Mouse (Mus musculus): ENCODE results near the gene Trim38. TPM values are rescaled to one million over a fixed set of nuclear protein-coding genes. Genes with fewer than 3 reads are reported as not detected.
"Not testable (repeated sequence)": the region's sequence is repeated elsewhere in the genome, so short reads cannot be mapped to it uniquely, and the experiment has no call there.

The Trim38 gene
- polyA plus RNA-seq, 1 experiment from 2014 or later, result 0.12 TPM

DNA sequence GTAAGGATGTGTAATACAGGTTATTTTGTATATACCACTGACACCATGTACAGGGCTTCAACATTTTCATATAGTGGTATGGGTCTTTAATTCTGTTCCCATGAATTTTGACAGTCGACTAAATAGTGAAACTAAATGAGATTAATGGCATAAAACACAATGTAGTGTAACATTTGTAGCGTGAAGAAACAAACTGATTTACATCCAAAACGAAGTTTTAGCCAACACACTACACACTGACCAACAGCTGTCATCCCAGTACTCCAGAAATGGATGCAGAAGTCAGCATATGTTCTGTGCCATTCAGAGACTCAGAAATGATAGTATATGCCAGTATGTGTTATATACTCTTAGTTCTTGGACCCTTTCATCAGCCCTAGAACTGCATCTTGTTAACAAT, 11.8 kb upstream of the Trim38 start:
- H3K4me3 ChIP-seq (ENCODE audit: low read depth, low read length), result no peak overlapping the region
- H3K36me3 ChIP-seq (ENCODE audit: control insufficient read depth, insufficient read depth, low read length), result no peaks in the 10 kb centered on the region
- H3K4me2 ChIP-seq (ENCODE audit: low read length), result peak overlapping the region; percentile 63
- DNase-seq (ENCODE audit: low spot score), result no peak
- peak overlapping the region; percentile 49; the same call in 1 of the 2 replicates for H3K9ac ChIP-seq (ENCODE audit: low read length)
- no peak for ATAC-seq (replicated peaks; ENCODE audit: low FRiP score, low TSS enrichment, low read depth)
- H3K9me3 ChIP-seq (ENCODE audit: control insufficient read depth, low read length), result no peaks in the 10 kb centered on the region
- 42% methylated on average over 3 of the region's 3 CpGs for WGBS
- peak overlapping the region; percentile 9; the same call in 1 of the 2 replicates for H3K27ac ChIP-seq (ENCODE audit: low read depth)
- no peaks in the 10 kb centered on the region for H3K27me3 ChIP-seq (replicated peaks; ENCODE audit: control insufficient read depth, insufficient read depth, low read length)
- H3K4me1 ChIP-seq (replicated peaks; ENCODE audit: control insufficient read depth, insufficient read depth, low read length), result peaks cover 9% of the 10 kb centered on the region

- no peak for ATAC-seq (replicated peaks; ENCODE audit: low FRiP score, low TSS enrichment, low read depth)
These were observed 10.4 kb upstream of the Trim38 start for GRCm38 (mm10) chr13:23759251-23759771.

DNA sequence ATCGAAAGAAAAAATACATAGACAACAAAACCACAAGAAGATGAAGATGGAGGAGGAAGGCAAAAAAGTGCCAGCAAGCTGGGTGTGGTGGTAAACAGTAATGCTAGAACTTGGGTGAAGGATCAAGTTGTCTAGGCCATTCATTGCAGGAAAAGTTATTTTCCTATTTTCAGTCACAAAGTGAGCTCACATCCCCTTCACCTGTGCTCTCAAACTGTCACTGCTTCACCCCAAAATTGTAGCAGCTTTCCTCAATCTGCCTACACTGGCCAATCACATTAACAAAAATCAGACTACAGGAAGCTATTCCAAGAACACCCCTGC, 9.8 kb upstream of the Trim38 start:
- Histone ChIP-seq H3K36me3 (ENCODE audit: control insufficient read depth, insufficient read depth, low read length) (no peaks in the 10 kb centered on the region), H3K9me3 (ENCODE audit: control insufficient read depth, low read length) (no peaks in the 10 kb centered on the region), H3K4me1 (replicated peaks; ENCODE audit: control insufficient read depth, insufficient read depth, low read length) (peaks cover 17% of the 10 kb centered on the region), H3K9ac (ENCODE audit: low read length) (peak overlapping the region; percentile 74), H3K4me2 (ENCODE audit: low read length) (peak overlapping the region; percentile 91), H3K27ac (ENCODE audit: low read depth) (peak overlapping the region; percentile 98), H3K27me3 (replicated peaks; ENCODE audit: control insufficient read depth, insufficient read depth, low read length) (no peaks in the 10 kb centered on the region), H3K4me3 (ENCODE audit: low read depth, low read length) (peak overlapping the region; percentile 57)
- WGBS, result 63% methylated on average over 1 of the region's 1 CpGs
- DNase-seq (ENCODE audit: low spot score) (no peak), ATAC-seq (replicated peaks; ENCODE audit: low FRiP score, low TSS enrichment, low read depth) (no peak)

More at GRCm38 (mm10) chr13:23759251-23759771, 10.4 kb upstream of the Trim38 start:
- WGBS, result 77% methylated on average over 3 of the region's 3 CpGs
- Histone ChIP-seq H3K9me3 (ENCODE audit: control insufficient read depth, low read length) (no peaks in the 10 kb centered on the region), H3K4me3 (ENCODE audit: low read depth, low read length) (no peak overlapping the region), H3K27ac (ENCODE audit: low read depth) (no peak overlapping the region), H3K9ac (ENCODE audit: low read length) (no peak overlapping the region), H3K4me1 (replicated peaks; ENCODE audit: control insufficient read depth, insufficient read depth, low read length) (peaks cover 15% of the 10 kb centered on the region), H3K27me3 (replicated peaks; ENCODE audit: control insufficient read depth, insufficient read depth, low read length) (no peaks in the 10 kb centered on the region), H3K4me2 (ENCODE audit: low read length) (peak overlapping the region; percentile 91; the same call in 1 of the 2 replicates), H3K36me3 (ENCODE audit: control insufficient read depth, insufficient read depth, low read length) (no peaks in the 10 kb centered on the region)
- no peak for DNase-seq (ENCODE audit: low spot score)

DNA sequence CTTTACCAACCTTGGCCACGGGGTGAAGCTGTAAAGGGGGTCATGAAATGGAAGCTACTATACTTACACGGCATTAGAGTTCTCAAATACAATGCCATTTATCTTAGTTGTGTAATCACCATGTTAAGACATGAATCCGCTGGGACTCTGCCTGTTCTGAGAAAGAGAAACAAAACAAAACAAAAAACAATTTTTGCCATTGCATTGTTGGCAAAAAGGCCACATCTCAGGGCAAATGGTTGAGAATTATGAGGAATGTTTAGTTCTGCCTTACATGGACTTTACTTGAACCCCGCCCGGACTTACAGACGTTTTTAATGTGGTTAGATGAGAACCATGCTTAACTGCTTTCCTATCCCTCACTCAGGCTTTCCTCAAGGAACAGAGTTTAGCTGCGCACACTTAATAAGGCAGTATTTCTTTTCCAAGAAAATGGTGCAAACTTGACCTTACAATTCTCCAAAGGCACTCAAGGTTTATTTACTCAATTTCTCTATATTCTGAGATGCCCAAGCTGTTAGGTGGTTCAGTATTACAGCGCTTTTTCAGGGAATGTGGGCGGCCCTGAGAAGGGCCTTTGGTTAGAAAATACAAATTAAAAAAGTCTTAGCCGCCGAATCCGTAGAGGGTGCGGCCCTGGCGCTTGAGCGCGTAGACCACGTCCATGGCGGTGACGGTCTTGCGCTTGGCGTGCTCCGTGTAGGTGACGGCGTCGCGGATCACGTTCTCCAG, 9.3 kb upstream of the Trim38 start:
- WGBS, result 2% methylated on average over 20 of the region's 27 CpGs
- H3K9ac ChIP-seq (ENCODE audit: low read length), result peak overlapping the region; percentile 74
- H3K27me3 ChIP-seq (replicated peaks; ENCODE audit: control insufficient read depth, insufficient read depth, low read length), result no peaks in the 10 kb centered on the region
- peak overlapping the region; percentile 98 for H3K27ac ChIP-seq (ENCODE audit: low read depth)
- DNase-seq (ENCODE audit: low spot score) (peak; percentile 68), ATAC-seq (replicated peaks; ENCODE audit: low FRiP score, low TSS enrichment, low read depth) (peak; percentile 6)
- peaks cover 17% of the 10 kb centered on the region for H3K4me1 ChIP-seq (replicated peaks; ENCODE audit: control insufficient read depth, insufficient read depth, low read length)
- peak overlapping the region; percentile 91 for H3K4me2 ChIP-seq (ENCODE audit: low read length)
- no peaks in the 10 kb centered on the region for H3K9me3 ChIP-seq (ENCODE audit: control insufficient read depth, low read length)
- H3K4me3 ChIP-seq (ENCODE audit: low read depth, low read length), result peak overlapping the region; percentile 57
- H3K36me3 ChIP-seq (ENCODE audit: control insufficient read depth, insufficient read depth, low read length), result no peaks in the 10 kb centered on the region

DNA sequence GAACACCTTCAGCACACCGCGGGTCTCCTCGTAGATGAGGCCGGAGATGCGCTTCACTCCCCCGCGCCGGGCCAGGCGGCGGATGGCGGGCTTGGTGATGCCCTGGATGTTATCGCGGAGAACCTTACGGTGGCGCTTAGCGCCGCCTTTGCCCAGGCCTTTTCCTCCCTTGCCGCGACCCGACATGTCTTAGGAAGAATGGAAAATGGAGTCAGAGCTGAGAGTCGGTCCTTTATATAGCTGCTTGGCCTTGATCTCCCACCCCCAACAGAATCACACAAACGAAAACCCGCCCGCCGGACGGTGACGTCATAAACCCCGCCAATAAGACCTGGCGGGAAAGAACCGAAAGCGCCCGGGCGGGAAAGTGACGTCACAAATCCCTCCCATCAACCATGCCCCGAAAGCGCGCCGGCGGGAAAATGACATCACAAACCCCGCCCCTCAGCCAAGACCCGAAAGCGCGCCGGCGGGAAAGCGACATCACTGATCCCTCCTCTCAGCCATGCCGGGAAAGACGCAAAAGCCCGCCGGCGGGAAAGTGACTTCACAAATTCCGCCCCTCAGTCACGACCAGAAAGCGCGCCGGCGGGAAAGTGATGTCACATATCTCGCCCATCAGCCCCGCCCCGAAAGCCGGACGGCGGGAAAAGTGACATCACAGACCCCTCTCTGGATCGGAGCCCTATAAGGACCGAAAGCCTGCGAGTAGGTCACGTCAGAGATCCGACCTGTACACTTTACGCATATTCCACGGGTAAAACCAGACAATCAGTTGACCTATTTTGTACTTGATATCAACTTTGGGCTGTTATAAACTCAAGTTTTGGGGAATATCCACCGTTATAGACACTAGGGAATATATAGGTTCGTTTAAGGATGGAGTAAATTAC, 8.5 kb upstream of the Trim38 start, which contains the start of gene Hist1h4a:
TSS of gene Hist1h4a (minus strand) at position 259 of the 893 bp plus-strand sequence.
- under 1% methylated on average over 61 of the region's 72 CpGs for WGBS
- DNase-seq (ENCODE audit: low spot score) (peak; percentile 100), ATAC-seq (replicated peaks; ENCODE audit: low FRiP score, low TSS enrichment, low read depth) (peak; percentile 73)
- no peaks in the 10 kb centered on the region for H3K27me3 ChIP-seq (replicated peaks; ENCODE audit: control insufficient read depth, insufficient read depth, low read length)
- peak within 1 kb of the TSS; percentile 57 for H3K4me3 ChIP-seq (ENCODE audit: low read depth, low read length)
- H3K9me3 ChIP-seq (ENCODE audit: control insufficient read depth, low read length), result no peaks in the 10 kb centered on the region
- H3K36me3 ChIP-seq (ENCODE audit: control insufficient read depth, insufficient read depth, low read length), result no peaks in the 10 kb centered on the region
- H3K4me1 ChIP-seq (replicated peaks; ENCODE audit: control insufficient read depth, insufficient read depth, low read length), result peaks cover 17% of the 10 kb centered on the region
- peak within 1 kb of the TSS; percentile 84 for H3K9ac ChIP-seq (ENCODE audit: low read length)
- peak within 1 kb of the TSS; percentile 91 for H3K4me2 ChIP-seq (ENCODE audit: low read length)
- peak within 1 kb of the TSS; percentile 98 for H3K27ac ChIP-seq (ENCODE audit: low read depth)

GRCm38 (mm10) chr13:23761871-23762821, 7.6 kb upstream of the Trim38 start, which contains the start of gene Hist1h3a:
TSS of gene Hist1h3a (minus strand) at chr13:23762386.
- ATAC-seq (replicated peaks; ENCODE audit: low FRiP score, low TSS enrichment, low read depth), result peak; percentile 68
- WGBS, result under 1% methylated on average over 26 of the region's 52 CpGs
- DNase-seq (ENCODE audit: low spot score), result peak; percentile 78

DNA sequence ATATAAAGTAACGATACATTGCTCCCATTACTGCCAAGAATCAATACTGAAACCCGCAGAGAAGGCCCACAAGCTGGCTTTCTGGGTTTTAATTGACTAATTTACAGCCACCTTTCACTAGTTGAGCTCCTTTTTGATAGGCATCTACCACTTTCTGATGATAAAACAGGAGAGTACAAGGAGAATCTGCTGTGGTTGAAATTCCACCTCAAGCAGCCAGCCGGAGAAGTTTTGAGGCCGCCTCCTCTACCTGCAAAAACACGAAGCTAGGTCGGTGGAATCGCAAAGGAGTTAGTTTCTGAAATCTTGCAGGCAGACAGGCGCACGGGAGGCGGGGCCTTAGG, 6.5 kb upstream of the Trim38 start:
- H3K27me3 ChIP-seq (replicated peaks; ENCODE audit: control insufficient read depth, insufficient read depth, low read length), result no peaks in the 10 kb centered on the region
- no peaks in the 10 kb centered on the region for H3K36me3 ChIP-seq (ENCODE audit: control insufficient read depth, insufficient read depth, low read length)
- no peaks in the 10 kb centered on the region for H3K9me3 ChIP-seq (ENCODE audit: control insufficient read depth, low read length)
- H3K4me3 ChIP-seq (ENCODE audit: low read depth, low read length), result peak overlapping the region; percentile 57
- H3K27ac ChIP-seq (ENCODE audit: low read depth), result peak overlapping the region; percentile 98
- H3K4me2 ChIP-seq (ENCODE audit: low read length), result peak overlapping the region; percentile 91
- DNase-seq (ENCODE audit: low spot score) (no peak), ATAC-seq (replicated peaks; ENCODE audit: low FRiP score, low TSS enrichment, low read depth) (no peak)
- 2% methylated on average over 10 of the region's 10 CpGs for WGBS
- H3K9ac ChIP-seq (ENCODE audit: low read length), result peak overlapping the region; percentile 54
- H3K4me1 ChIP-seq (replicated peaks; ENCODE audit: control insufficient read depth, insufficient read depth, low read length), result peaks cover 13% of the 10 kb centered on the region

More at GRCm38 (mm10) chr13:23761871-23762821, 7.6 kb upstream of the Trim38 start, which contains the start of gene Hist1h3a:
- not testable (repeated sequence) for H3K36me3 ChIP-seq (ENCODE audit: control insufficient read depth, insufficient read depth, low read length); H3K9me3 ChIP-seq (ENCODE audit: control insufficient read depth, low read length); H3K27me3 ChIP-seq (replicated peaks; ENCODE audit: control insufficient read depth, insufficient read depth, low read length)
- peaks cover 17% of the 10 kb centered on the region for H3K4me1 ChIP-seq (replicated peaks; ENCODE audit: control insufficient read depth, insufficient read depth, low read length)
- H3K9ac ChIP-seq (ENCODE audit: low read length), result peak within 1 kb of the TSS; percentile 84
- H3K4me2 ChIP-seq (ENCODE audit: low read length), result peak within 1 kb of the TSS; percentile 91
- peak within 1 kb of the TSS; percentile 57 for H3K4me3 ChIP-seq (ENCODE audit: low read depth, low read length)
- peak within 1 kb of the TSS; percentile 98 for H3K27ac ChIP-seq (ENCODE audit: low read depth)
